Mouse (Mus musculus): ENCODE results near the gene Gm4201. TPM values are rescaled to one million over a fixed set of nuclear protein-coding genes. Genes with fewer than 3 reads are reported as not detected.
"Not testable (repeated sequence)": the region's sequence is repeated elsewhere in the genome, so short reads cannot be mapped to it uniquely, and the experiment has no call there.

The Gm4201 gene
- polyA plus RNA-seq (2012; rRNA removed) = not detected in 2 replicates

- not testable (repeated sequence) for H3K4me3 ChIP-seq (ENCODE audit: control insufficient read depth, insufficient read depth, low read length); H3K36me3 ChIP-seq (ENCODE audit: control insufficient read depth, insufficient read depth, low read length)
- no CpG with 5 or more reads among the region's 3 CpGs for WGBS
Observed at GRCm38 (mm10) chr7:22565243-22565642, at the start of gene Gm4201. TSS of gene Gm4201 (minus strand) at chr7:22565343.

GRCm38 (mm10) chr7:22588027-22588426 is 22.9 kb upstream of the Gm4201 start, which contains the start of gene Gm4565:
TSS of gene Gm4565 (minus strand) at chr7:22588127.
- H3K27ac ChIP-seq (ENCODE audit: control insufficient read depth, insufficient read depth, low read length); H3K27me3 ChIP-seq (ENCODE audit: control insufficient read depth, insufficient read depth, low read length); DNase-seq; H3K36me3 ChIP-seq (ENCODE audit: control insufficient read depth, insufficient read depth, low read length); H3K4me1 ChIP-seq (replicated peaks; ENCODE audit: control insufficient read depth, insufficient read depth, low read length); H3K4me3 ChIP-seq (ENCODE audit: control insufficient read depth, insufficient read depth, low read length): not testable (repeated sequence)
- WGBS = 92% methylated on average over 2 of the region's 4 CpGs

More at GRCm38 (mm10) chr7:22565243-22565642, at the start of gene Gm4201:
- not testable (repeated sequence) for H3K27ac ChIP-seq (ENCODE audit: control insufficient read depth, insufficient read depth, low read length); DNase-seq; H3K27me3 ChIP-seq (ENCODE audit: control insufficient read depth, insufficient read depth, low read length); H3K4me1 ChIP-seq (replicated peaks; ENCODE audit: control insufficient read depth, insufficient read depth, low read length)

DNA sequence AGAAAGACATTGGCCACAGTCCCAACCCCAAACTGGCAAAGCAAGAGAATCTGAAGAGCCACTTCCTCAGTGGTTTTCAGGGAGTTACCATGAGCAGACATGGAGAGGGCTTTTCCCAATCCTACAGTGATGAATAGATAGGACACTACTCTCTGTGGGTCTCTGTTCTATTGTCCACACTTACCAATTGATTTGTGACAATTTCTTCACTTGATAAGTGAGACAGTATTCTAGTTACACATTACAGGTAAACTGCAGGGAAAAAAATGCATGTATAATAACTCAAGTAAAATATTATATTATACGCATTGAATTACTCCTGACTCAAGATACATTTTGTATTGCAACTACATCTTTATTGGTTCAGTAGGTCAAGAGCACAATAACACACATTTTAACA is 30.4 kb downstream of the Gm4201 start, which contains the start of gene Gm8677:
TSS of gene Gm8677 (minus strand) at position 101 of the 400 bp plus-strand sequence.
- no CpG with 5 or more reads among the region's 1 CpGs for WGBS
- H3K4me1 ChIP-seq (replicated peaks; ENCODE audit: control insufficient read depth, insufficient read depth, low read length); H3K27ac ChIP-seq (ENCODE audit: control insufficient read depth, insufficient read depth, low read length); H3K36me3 ChIP-seq (ENCODE audit: control insufficient read depth, insufficient read depth, low read length); H3K27me3 ChIP-seq (ENCODE audit: control insufficient read depth, insufficient read depth, low read length); DNase-seq; H3K4me3 ChIP-seq (ENCODE audit: control insufficient read depth, insufficient read depth, low read length): not testable (repeated sequence)

DNA sequence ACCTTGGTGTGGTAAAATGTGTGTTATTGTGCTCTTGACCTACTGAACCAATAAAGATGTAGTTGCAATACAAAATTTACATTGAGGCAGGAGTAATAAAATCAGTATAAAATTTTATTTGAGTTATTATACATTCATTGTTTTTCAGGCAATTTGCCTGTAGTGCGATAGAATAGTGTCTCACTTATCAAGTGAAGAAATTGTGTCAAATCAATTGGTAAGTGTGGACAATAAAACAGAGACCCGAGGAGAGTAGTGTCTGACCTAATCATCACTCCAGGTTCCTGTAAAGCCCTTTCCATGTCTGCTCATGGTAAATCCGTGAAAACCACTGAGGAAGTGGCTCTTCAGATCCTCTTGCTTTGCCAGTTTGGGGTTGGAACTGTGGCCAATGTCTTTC is 42.5 kb downstream of the Gm4201 start, which contains the start of gene Vmn1r152:
TSS of gene Vmn1r152 (plus strand) at position 301 of the 400 bp plus-strand sequence.
- DNase-seq; H3K27ac ChIP-seq (ENCODE audit: control insufficient read depth, insufficient read depth, low read length); H3K4me1 ChIP-seq (replicated peaks; ENCODE audit: control insufficient read depth, insufficient read depth, low read length); H3K4me3 ChIP-seq (ENCODE audit: control insufficient read depth, insufficient read depth, low read length); H3K27me3 ChIP-seq (ENCODE audit: control insufficient read depth, insufficient read depth, low read length); H3K36me3 ChIP-seq (ENCODE audit: control insufficient read depth, insufficient read depth, low read length): not testable (repeated sequence)
- no CpG with 5 or more reads among the region's 3 CpGs for WGBS

Other genes with a start within 250 kb of the Gm4201 start
- gene Gm4187, start 235.6 kb downstream of the Gm4201 start, polyA plus RNA-seq (2012; rRNA removed) = not detected in 2 replicates
- gene Gm8660, start 194.3 kb downstream of the Gm4201 start, polyA plus RNA-seq (2012; rRNA removed) = not detected in 2 replicates
- gene Vmn1r148, start 151.8 kb downstream of the Gm4201 start, polyA plus RNA-seq (2012; rRNA removed) = not detected in 2 replicates
- not detected in 2 replicates for gene Vmn1r149, start 127.1 kb downstream of the Gm4201 start, polyA plus RNA-seq (2012; rRNA removed)
- gene Gm10665, start 101.3 kb downstream of the Gm4201 start, polyA plus RNA-seq (2012; rRNA removed) = not detected in 2 replicates
- not detected in 2 replicates for gene Vmn1r151, start 65.7 kb downstream of the Gm4201 start, polyA plus RNA-seq (2012; rRNA removed)
- not detected in 2 replicates for gene Vmn1r152, start 42.4 kb downstream of the Gm4201 start, polyA plus RNA-seq (2012; rRNA removed)
- not detected in 2 replicates for gene Gm8677, start 30.5 kb downstream of the Gm4201 start, polyA plus RNA-seq (2012; rRNA removed)
- gene Gm4565, start 22.8 kb upstream of the Gm4201 start, polyA plus RNA-seq (2012; rRNA removed) = not detected in 2 replicates
- not detected in 2 replicates for gene Vmn1r155, start 92.7 kb upstream of the Gm4201 start, polyA plus RNA-seq (2012; rRNA removed)
- not detected in 2 replicates for gene Gm8693, start 127.0 kb upstream of the Gm4201 start, polyA plus RNA-seq (2012; rRNA removed)
- gene Gm4567, start 154.4 kb upstream of the Gm4201 start, polyA plus RNA-seq (2012; rRNA removed) = not detected in 2 replicates
- not detected in 2 replicates for gene Vmn1r157, start 196.4 kb upstream of the Gm4201 start, polyA plus RNA-seq (2012; rRNA removed)
- gene Vmn1r158, start 225.4 kb upstream of the Gm4201 start, polyA plus RNA-seq (2012; rRNA removed) = not detected in 2 replicates

All from thymus, adult 2 months (tissue).